Mouse (Mus musculus): ENCODE results near the gene Camta1.

Camta1 gene

GRCm38 (mm10) chr4:151730037-151730759 is 131.5 kb downstream of the Camta1 start:
- no peak for DNase-seq

DNA sequence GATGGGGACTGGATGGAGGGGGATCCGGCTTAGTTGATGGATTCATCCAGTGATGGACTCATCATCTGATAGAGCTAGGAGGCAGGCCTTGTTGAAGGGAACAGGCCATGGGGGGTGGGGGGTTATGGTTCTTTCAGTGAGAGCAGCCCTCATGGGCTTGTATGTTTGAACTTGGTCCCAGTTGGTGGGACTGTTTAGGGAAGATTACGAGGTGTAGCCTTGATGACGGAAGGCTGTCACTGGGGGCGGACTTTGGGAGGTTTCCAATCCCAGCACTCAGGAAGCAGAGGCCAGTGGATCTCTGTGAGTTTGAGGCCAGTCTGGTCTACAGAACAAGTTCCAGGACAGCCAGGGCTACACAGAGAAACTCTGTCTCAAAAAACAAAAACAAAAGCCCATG is 132.6 kb downstream of the Camta1 start:
- DNase-seq = no peak

- DNase-seq = no peak
Observed at GRCm38 (mm10) chr4:151728391-151729065, 133.1 kb downstream of the Camta1 start.

GRCm38 (mm10) chr4:151726396-151726795 is 135.3 kb downstream of the Camta1 start:
- no peak for DNase-seq

- no peak for DNase-seq
Observed at GRCm38 (mm10) chr4:151724897-151725296, 136.8 kb downstream of the Camta1 start.

- DNase-seq = no peak
Observed at GRCm38 (mm10) chr4:151720722-151721467, 140.8 kb downstream of the Camta1 start.

DNA sequence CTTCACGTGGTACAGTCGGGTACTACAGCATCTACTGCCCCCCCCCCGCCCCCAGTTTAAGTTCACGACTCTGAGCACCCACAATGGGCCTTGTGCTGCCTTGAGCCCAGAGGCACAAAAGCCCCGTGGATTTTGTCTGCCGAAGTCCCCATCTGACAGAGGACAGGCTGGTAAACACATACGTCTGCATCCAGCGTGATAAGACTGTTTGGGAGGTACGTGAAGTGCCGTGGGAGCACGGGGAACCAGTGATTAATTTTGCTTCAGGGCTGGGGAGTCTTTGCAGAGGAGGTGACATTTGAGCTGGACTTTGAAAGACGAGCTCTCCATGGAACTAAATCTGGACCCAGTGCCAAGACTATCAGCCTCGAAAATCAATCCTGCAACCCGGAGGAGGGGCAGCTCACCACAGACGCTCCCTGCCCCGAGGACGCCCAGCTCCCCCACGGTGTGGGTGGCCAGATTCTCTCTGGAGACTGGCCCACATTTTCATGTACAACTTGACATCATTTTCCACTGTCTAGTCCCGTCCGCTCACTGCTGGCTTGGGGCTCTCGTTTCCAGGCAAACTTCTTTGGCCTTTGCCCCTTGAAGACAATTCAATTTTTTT is 142.7 kb downstream of the Camta1 start:
- DNase-seq = peak; percentile 10 to 35

DNA sequence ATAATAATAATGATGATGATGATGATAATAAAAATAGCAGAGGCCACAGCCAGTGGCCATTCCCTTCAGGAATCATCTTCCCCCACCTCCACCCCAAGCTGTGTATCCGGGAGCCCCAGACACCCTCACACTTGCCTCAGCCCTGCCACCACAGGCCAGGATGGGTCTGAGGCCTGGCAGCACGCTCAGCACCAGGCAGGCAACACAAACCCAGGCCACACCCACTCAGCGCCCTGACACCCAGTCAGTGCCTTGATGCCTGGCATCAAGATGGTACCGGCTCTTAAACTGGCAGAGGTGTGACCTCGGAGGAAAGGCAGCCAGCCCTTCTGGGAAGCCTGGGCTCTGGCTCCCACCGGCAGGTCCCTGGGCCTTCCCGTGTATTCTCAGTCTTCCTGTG is 143.8 kb downstream of the Camta1 start:
- DNase-seq = no peak

- no peak for DNase-seq
Observed at GRCm38 (mm10) chr4:151713714-151714113, 148.0 kb downstream of the Camta1 start.

DNA sequence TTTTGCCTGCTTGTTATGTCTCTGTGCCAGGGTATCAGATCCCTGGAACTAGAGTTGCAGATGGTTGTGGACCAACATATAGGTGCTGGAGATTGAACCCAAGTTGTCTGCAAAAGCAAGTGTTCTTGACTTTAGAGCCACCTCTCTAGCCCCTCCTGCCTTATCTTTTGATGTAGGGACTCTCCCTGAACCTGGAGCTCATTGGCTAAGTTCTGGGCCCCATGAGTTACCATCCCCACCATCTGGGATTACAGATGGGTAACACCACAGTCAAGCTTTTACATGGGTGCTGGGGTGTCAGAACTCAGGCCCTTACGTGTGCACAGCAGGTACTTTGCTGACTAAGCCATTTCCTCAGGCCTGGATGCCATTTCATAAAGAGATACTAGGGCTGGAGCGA is 150.3 kb downstream of the Camta1 start:
- DNase-seq = no peak

GRCm38 (mm10) chr4:151710522-151710921 is 151.2 kb downstream of the Camta1 start:
- DNase-seq = peak in 1 of 2 experiments; percentile 36

GRCm38 (mm10) chr4:151709269-151709668 is 152.4 kb downstream of the Camta1 start:
- no peak for DNase-seq

DNA sequence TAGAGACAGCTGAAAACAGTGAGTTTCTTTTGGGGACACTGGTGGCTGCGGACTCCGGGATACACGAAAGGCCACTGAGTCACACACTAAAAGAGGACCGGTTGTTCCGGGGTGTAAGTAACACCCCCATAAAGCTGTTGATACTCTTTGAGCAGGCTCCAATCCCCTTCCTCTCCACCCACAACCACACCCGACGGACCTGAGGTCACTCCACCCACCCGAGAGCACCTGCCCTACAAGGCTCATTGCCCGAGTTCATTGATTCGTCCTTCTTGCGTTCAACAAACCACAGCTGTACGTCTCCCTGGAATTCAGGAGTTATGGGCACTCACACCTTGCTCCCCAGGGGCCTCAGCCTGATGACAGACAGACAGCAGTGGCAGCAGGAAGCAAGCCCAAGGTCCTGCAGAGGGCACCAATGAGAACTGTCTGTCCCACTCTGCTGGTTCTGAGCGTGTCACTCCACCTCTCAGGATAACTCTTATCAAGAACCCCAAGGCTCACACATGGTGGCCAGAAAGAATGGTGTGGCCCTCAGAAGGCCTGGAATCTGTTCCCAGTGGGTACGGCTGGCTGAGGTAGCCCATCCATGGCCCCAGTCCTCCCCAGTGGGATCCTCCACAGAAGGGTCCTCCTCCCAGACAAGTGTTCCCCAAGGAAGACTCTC is 158.5 kb downstream of the Camta1 start:
- DNase-seq = no peak

DNA sequence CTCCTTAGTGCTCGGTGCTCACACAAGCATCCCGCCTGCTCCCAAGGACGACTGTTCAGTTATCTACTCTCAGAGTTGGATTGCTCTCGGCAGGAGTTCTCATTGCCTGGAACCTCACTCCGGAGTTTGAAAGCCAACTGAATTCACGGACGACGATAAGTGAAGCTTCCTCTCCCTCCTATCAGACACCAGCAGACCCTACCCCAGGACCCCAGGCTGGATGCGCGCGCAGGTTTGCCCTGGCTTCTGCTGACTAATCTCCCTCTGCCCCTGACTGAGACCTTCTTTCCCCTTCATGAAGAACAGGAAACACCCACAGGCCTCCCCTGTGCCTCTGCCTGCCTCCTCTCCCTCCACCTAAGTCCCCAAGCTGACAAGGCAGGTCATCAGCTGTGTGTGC is 159.2 kb downstream of the Camta1 start:
- no peak for DNase-seq

DNA sequence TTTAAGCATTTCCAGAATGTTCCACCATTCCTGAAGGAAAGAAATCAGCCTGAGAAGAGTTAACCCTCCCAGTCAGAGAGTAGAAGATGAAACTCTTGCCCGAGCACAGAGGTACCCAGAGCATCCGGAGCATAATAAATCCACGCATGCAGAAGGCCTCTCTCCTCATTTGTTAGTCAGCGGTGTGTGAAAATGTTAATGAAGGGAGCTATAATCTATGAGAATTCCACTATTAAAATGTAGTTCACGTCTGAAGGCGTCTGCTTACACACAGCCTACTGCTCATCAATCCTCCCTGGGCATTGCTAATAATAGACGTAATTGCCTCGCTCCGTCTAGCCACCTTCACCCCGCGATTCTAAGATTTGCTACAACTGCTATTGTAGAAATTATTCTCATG is 165.7 kb downstream of the Camta1 start:
- no peak for DNase-seq

GRCm38 (mm10) chr4:151694531-151694930 is 167.1 kb downstream of the Camta1 start:
- no peak for DNase-seq

DNA sequence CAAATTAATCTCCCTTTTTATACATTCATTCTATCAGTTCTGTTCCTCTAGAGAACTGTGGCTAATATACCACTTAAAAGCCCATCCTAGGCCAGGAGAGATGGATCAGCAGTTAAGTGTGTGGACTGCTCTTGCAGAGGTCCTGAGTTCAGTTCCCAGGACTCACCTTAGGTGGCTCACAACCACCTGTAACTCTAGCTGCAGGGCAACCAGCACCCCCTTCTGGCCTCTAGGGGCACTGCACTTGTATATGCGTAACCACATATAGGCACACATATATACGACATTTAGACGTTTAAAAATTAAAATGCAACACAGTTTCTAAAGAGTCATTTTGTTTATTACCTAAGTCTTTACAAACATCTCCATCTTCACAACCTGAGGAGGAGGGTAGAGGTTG is 167.6 kb downstream of the Camta1 start:
- DNase-seq = no peak

GRCm38 (mm10) chr4:151690041-151690440 is 171.6 kb downstream of the Camta1 start:
- DNase-seq = no peak

DNA sequence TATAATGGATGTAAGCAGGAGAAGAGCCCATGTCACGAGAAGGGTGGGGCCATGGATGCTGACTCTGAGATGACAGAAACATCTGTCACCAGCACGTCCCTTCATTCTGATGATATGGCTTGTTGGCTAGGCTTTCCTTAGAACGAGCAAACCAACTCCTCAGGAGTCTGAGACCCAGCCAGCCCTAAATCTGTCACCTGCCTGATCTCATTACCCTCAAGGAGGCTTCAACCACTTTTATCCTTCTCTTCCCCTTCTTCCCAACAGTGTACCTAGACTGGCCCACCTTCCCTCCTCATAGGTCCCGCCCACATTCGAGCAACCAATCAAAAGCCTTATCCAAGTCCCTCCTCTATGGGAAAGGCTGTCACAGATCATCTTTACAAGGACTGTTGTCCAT is 173.5 kb downstream of the Camta1 start:
- DNase-seq = no peak

DNA sequence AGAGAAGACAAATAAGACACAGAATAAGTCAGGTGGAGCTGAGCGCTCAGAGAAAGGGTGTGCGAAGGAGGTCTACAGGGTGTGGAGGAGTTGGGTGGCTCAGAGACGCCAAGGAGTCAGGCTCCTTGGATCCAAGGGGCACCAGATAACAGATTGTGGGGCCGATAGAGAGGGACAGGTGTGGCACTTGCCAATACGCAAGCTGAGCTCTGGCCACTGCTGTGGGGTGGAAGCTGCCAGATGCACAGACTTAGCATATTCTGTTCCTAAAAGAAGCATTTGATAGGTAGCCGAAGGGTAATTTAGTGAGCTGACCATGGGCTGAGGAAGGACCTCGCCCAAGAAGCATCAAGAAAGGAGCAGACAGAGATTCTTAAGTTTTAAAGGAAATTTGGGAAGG is 177.1 kb downstream of the Camta1 start:
- DNase-seq = no peak

GRCm38 (mm10) chr4:151682831-151683488 is 178.7 kb downstream of the Camta1 start:
- no peak for DNase-seq

GRCm38 (mm10) chr4:151672452-151672851 is 189.2 kb downstream of the Camta1 start:
- DNase-seq = no peak
